Mouse (Mus musculus): Measurements from ENCODE around the gene Tecr. TPM values are rescaled to one million over a fixed set of nuclear protein-coding genes. Genes with fewer than 3 reads are reported as not detected.
A peak's percentile ranks its signal among the peaks of the same experiment; 100 is the strongest.

Gene Tecr
- polyA plus RNA-seq, 1 experiment from 2014 or later: 704 TPM

- Histone ChIP-seq H3K27ac (replicated peaks; ENCODE audit: low read depth, low read length) (no peak overlapping the region), H3K4me3 (ENCODE audit: low read depth, low read length) (no peak overlapping the region), H3K27me3 (ENCODE audit: control insufficient read depth, insufficient read depth, low read length) (no peaks in the 10 kb centered on the region), H3K9ac (ENCODE audit: low read length) (no peak overlapping the region), H3K9me3 (ENCODE audit: control insufficient read depth, low read length) (no peaks in the 10 kb centered on the region), H3K4me1 (ENCODE audit: control insufficient read depth, insufficient read depth, low read length) (peaks cover 4% of the 10 kb centered on the region; the same call in 1 of the 2 replicates), H3K4me2 (ENCODE audit: low read depth, severe bottlenecking) (no peak overlapping the region), H3K36me3 (ENCODE audit: control insufficient read depth, insufficient read depth, low read length) (peaks cover 28% of the 10 kb centered on the region)
- ATAC-seq (ENCODE audit: insufficient number of reproducible peaks, low FRiP score, low TSS enrichment, low read depth) (no peak), DNase-seq (ENCODE audit: low spot score) (no peak)
- WGBS: 84% methylated on average over 4 of the region's 4 CpGs
Measured at GRCm38 (mm10) chr8:83569165-83569564, 38.6 kb downstream of the Tecr start.

- Histone ChIP-seq H3K9ac (ENCODE audit: low read length) (no peak overlapping the region), H3K9me3 (ENCODE audit: control insufficient read depth, low read length) (no peaks in the 10 kb centered on the region), H3K36me3 (ENCODE audit: control insufficient read depth, insufficient read depth, low read length) (peaks cover 28% of the 10 kb centered on the region), H3K4me1 (ENCODE audit: control insufficient read depth, insufficient read depth, low read length) (peaks cover 4% of the 10 kb centered on the region; the same call in 1 of the 2 replicates), H3K4me2 (ENCODE audit: low read depth, severe bottlenecking) (no peak overlapping the region), H3K27me3 (ENCODE audit: control insufficient read depth, insufficient read depth, low read length) (no peaks in the 10 kb centered on the region), H3K27ac (replicated peaks; ENCODE audit: low read depth, low read length) (no peak overlapping the region), H3K4me3 (ENCODE audit: low read depth, low read length) (no peak overlapping the region)
- DNase-seq (ENCODE audit: low spot score): no peak
- 83% methylated on average over 5 of the region's 5 CpGs for WGBS
- no peak for ATAC-seq (ENCODE audit: insufficient number of reproducible peaks, low FRiP score, low TSS enrichment, low read depth)
Measured at GRCm38 (mm10) chr8:83568755-83569154, 39.0 kb downstream of the Tecr start.

- H3K27ac ChIP-seq (replicated peaks; ENCODE audit: low read depth, low read length): no peak overlapping the region
Measured at GRCm38 (mm10) chr8:83568128-83568527, 39.6 kb downstream of the Tecr start.

DNA sequence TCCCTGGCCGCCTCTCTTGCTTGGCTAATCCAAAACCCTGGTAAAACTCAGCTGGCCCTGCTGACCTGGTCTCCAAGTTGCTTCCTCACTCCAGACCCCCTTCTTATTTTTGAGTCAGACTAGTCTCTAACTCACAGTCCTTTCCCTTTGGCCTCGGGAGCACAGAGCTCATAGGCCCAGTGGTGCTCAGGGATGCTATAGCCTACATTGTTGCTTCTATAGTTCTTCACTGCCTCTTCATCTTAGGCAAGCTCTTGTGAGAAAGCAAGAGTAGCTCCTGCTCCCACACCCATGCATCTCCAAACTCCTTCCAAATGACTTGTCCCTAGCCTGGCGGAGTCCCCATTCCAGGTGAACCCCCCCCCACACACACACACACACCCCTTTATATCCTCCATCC lies 40.1 kb downstream of the Tecr start:
- Histone ChIP-seq H3K9me3 (ENCODE audit: control insufficient read depth, low read length) (no peaks in the 10 kb centered on the region), H3K36me3 (ENCODE audit: control insufficient read depth, insufficient read depth, low read length) (peaks cover 23% of the 10 kb centered on the region), H3K9ac (ENCODE audit: low read length) (peak overlapping the region; percentile 60), H3K27me3 (ENCODE audit: control insufficient read depth, insufficient read depth, low read length) (no peaks in the 10 kb centered on the region), H3K4me3 (ENCODE audit: low read depth, low read length) (peak overlapping the region; percentile 61; the same call in 1 of the 2 replicates), H3K4me2 (ENCODE audit: low read depth, severe bottlenecking) (peak overlapping the region; percentile 88), H3K27ac (replicated peaks; ENCODE audit: low read depth, low read length) (no peak overlapping the region), H3K4me1 (ENCODE audit: control insufficient read depth, insufficient read depth, low read length) (peaks cover 4% of the 10 kb centered on the region; the same call in 1 of the 2 replicates)
- WGBS: 63% methylated on average over 3 of the region's 3 CpGs
- ATAC-seq (ENCODE audit: insufficient number of reproducible peaks, low FRiP score, low TSS enrichment, low read depth) (no peak), DNase-seq (ENCODE audit: low spot score) (no peak)

More at GRCm38 (mm10) chr8:83568128-83568527, 39.6 kb downstream of the Tecr start:
- H3K4me1 ChIP-seq (ENCODE audit: control insufficient read depth, insufficient read depth, low read length): peaks cover 4% of the 10 kb centered on the region; the same call in 1 of the 2 replicates
- no peaks in the 10 kb centered on the region for H3K27me3 ChIP-seq (ENCODE audit: control insufficient read depth, insufficient read depth, low read length)
- no peaks in the 10 kb centered on the region for H3K9me3 ChIP-seq (ENCODE audit: control insufficient read depth, low read length)
- 74% methylated on average over 5 of the region's 5 CpGs for WGBS
- ATAC-seq (ENCODE audit: insufficient number of reproducible peaks, low FRiP score, low TSS enrichment, low read depth) (no peak), DNase-seq (ENCODE audit: low spot score) (no peak)
- H3K4me2 ChIP-seq (ENCODE audit: low read depth, severe bottlenecking): no peak overlapping the region
- no peak overlapping the region for H3K4me3 ChIP-seq (ENCODE audit: low read depth, low read length)
- peaks cover 28% of the 10 kb centered on the region for H3K36me3 ChIP-seq (ENCODE audit: control insufficient read depth, insufficient read depth, low read length)
- no peak overlapping the region for H3K9ac ChIP-seq (ENCODE audit: low read length)

DNA sequence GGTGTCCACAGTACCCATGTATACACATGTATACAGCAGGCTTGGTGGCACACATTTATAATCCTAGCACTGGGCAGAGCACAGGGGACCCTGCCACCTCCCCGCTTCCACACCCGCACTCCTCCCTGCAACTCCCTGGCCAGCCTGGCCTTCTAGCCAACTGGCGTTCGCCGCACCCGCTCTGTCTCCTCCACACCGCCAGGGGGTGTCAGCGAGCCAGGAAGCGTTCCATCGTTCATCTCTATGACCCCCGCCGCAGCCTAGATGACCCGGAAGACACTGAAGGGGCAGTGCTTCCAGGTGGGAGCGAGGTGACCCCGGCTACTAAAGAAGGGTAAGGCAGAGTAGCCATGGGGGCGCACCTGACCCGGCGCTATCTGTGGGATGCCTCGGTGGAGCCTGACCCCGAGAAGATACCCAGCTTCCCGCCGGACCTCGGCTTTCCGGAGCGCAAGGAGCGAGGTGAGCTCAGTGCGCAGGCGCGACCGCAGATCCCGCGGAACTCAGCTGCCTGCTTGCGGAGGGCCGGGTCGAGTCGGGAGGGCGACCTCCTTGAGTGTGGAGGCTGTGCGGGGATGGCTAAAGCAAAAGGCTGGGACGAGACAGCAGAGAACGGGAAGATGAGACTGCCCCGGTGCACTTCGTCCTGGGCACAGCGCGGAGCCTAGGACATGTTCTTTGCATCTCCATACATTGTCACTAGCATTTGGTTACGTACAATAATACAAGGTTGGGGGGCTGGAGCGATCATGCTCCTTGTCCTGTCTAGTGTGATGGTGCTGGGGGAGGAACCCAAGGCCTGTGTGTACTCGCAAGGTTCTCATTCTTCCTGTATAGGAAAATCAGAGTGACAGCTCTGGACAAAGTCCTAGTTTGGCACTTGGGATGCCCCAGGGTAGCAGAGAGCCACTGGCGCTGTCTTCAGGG lies 41.0 kb downstream of the Tecr start, which contains the start of gene Ndufb7:
Gene Ndufb7 (plus strand): TSS at position 203 of the 927 bp plus-strand sequence.
- peaks cover 14% of the 10 kb centered on the region for H3K36me3 ChIP-seq (ENCODE audit: control insufficient read depth, insufficient read depth, low read length)
- H3K4me1 ChIP-seq (ENCODE audit: control insufficient read depth, insufficient read depth, low read length): peaks cover 4% of the 10 kb centered on the region; the same call in 1 of the 2 replicates
- H3K27ac ChIP-seq (replicated peaks; ENCODE audit: low read depth, low read length): no peak within 1 kb of the TSS
- H3K4me3 ChIP-seq (ENCODE audit: low read depth, low read length): peak within 1 kb of the TSS; percentile 61
- ATAC-seq (ENCODE audit: insufficient number of reproducible peaks, low FRiP score, low TSS enrichment, low read depth) (peak; percentile 85), DNase-seq (ENCODE audit: low spot score) (peak; percentile 98)
- WGBS: 1% methylated on average over 48 of the region's 48 CpGs
- H3K27me3 ChIP-seq (ENCODE audit: control insufficient read depth, insufficient read depth, low read length): no peaks in the 10 kb centered on the region
- H3K9me3 ChIP-seq (ENCODE audit: control insufficient read depth, low read length): no peaks in the 10 kb centered on the region
- H3K4me2 ChIP-seq (ENCODE audit: low read depth, severe bottlenecking): peak within 1 kb of the TSS; percentile 88
- H3K9ac ChIP-seq (ENCODE audit: low read length): peak within 1 kb of the TSS; percentile 60

DNA sequence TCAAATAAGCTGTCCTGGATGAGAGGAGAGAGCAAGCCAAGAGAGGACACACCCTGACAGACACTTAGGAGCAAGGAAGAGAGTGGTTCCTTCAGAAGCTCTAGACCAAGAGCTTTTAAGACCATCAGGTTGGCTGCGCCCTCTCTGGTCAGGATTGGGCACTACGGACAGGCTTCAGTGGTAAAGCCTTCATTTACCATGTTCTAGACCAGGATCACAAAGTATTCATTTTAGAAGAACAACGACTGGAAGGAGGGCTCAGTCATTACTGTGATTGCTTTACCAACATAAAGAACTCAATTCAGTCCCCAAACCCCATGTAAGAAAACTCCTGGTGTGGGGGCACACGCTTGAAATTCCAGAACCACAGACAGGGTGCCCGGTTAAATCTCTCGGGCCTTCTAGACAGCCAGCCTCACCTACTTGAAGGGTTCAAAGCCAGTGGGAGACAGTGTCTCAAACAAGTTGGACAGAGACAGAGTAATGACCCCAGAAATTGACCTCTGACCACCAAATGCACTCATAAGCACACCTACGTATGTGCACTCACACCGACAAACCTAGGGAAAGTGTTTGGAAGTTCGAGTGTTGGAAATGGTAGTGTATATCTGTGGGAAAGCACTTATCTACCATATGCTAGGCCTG lies 41.9 kb downstream of the Tecr start:
- H3K9me3 ChIP-seq (ENCODE audit: control insufficient read depth, low read length): no peaks in the 10 kb centered on the region
- peaks cover 9% of the 10 kb centered on the region for H3K36me3 ChIP-seq (ENCODE audit: control insufficient read depth, insufficient read depth, low read length)
- H3K9ac ChIP-seq (ENCODE audit: low read length): no peak overlapping the region
- no peak overlapping the region for H3K4me2 ChIP-seq (ENCODE audit: low read depth, severe bottlenecking)
- no peak overlapping the region for H3K27ac ChIP-seq (replicated peaks; ENCODE audit: low read depth, low read length)
- 75% methylated on average over 9 of the region's 9 CpGs for WGBS
- no peaks in the 10 kb centered on the region for H3K27me3 ChIP-seq (ENCODE audit: control insufficient read depth, insufficient read depth, low read length)
- H3K4me1 ChIP-seq (ENCODE audit: control insufficient read depth, insufficient read depth, low read length): peaks cover 4% of the 10 kb centered on the region; the same call in 1 of the 2 replicates
- no peak for DNase-seq (ENCODE audit: low spot score)
- no peak for ATAC-seq (ENCODE audit: insufficient number of reproducible peaks, low FRiP score, low TSS enrichment, low read depth)
- no peak overlapping the region for H3K4me3 ChIP-seq (ENCODE audit: low read depth, low read length)

DNA sequence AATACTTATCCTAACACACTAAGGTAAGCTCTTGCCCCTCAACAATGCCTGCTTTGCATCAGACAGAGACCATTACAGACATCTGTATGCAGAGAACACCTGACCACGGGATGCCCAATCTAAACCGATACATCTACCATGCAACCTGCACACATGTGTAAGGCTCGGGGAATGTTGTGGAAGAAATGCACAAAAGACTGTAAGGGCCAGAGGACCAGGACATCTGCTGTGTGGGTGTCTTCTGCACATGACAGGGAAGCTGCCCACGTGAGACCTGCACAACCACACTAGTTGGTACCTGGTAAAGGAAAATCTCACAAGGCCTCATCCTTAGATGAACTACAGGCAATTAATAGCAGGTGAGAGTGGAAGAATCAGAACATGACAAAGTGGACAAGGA lies 44.5 kb downstream of the Tecr start:
- H3K9ac ChIP-seq (ENCODE audit: low read length): no peak overlapping the region
- DNase-seq (ENCODE audit: low spot score) (no peak), ATAC-seq (ENCODE audit: insufficient number of reproducible peaks, low FRiP score, low TSS enrichment, low read depth) (no peak)
- no peak overlapping the region for H3K4me3 ChIP-seq (ENCODE audit: low read depth, low read length)
- WGBS: 76% methylated on average over 4 of the region's 4 CpGs
- no peak overlapping the region for H3K27ac ChIP-seq (replicated peaks; ENCODE audit: low read depth, low read length)
- no peaks in the 10 kb centered on the region for H3K36me3 ChIP-seq (ENCODE audit: control insufficient read depth, insufficient read depth, low read length)
- H3K4me2 ChIP-seq (ENCODE audit: low read depth, severe bottlenecking): no peak overlapping the region
- no peaks in the 10 kb centered on the region for H3K27me3 ChIP-seq (ENCODE audit: control insufficient read depth, insufficient read depth, low read length)
- H3K4me1 ChIP-seq (ENCODE audit: control insufficient read depth, insufficient read depth, low read length): peaks cover 4% of the 10 kb centered on the region; the same call in 1 of the 2 replicates
- H3K9me3 ChIP-seq (ENCODE audit: control insufficient read depth, low read length): no peaks in the 10 kb centered on the region

- H3K9me3 ChIP-seq (ENCODE audit: control insufficient read depth, low read length): no peaks in the 10 kb centered on the region
- ATAC-seq (ENCODE audit: insufficient number of reproducible peaks, low FRiP score, low TSS enrichment, low read depth): no peak
- H3K4me3 ChIP-seq (ENCODE audit: low read depth, low read length): no peak overlapping the region
- H3K9ac ChIP-seq (ENCODE audit: low read length): no peak overlapping the region
- no peaks in the 10 kb centered on the region for H3K27me3 ChIP-seq (ENCODE audit: control insufficient read depth, insufficient read depth, low read length)
- no peak for DNase-seq (ENCODE audit: low spot score)
- H3K4me2 ChIP-seq (ENCODE audit: low read depth, severe bottlenecking): no peak overlapping the region
- 78% methylated on average over 3 of the region's 3 CpGs for WGBS
- no peak overlapping the region for H3K27ac ChIP-seq (replicated peaks; ENCODE audit: low read depth, low read length)
- 0 out of 2 replicates have a peak, but pooled peaks cover 2% of the 10 kb centered on the region for H3K4me1 ChIP-seq (ENCODE audit: control insufficient read depth, insufficient read depth, low read length)
- no peaks in the 10 kb centered on the region for H3K36me3 ChIP-seq (ENCODE audit: control insufficient read depth, insufficient read depth, low read length)
Measured at GRCm38 (mm10) chr8:83562669-83563068, 45.1 kb downstream of the Tecr start.
